Mouse (Mus musculus) G1E (cell line): ENCODE data around the gene Slc25a27.

Experiments used
- CTCF ChIP-seq: IDR thresholded peaks from 2 replicates; pipeline ENCODE4 v1.5.1; 2012; ENCODE audit warnings: low read depth, low read length, inconsistent platforms, mixed read lengths
- GATA1 ChIP-seq: IDR thresholded peaks from 2 replicates; pipeline ENCODE4 v1.6.1; 2012; ENCODE audit warnings: borderline replicate concordance, low read length, inconsistent platforms, mixed read lengths
- GATA2 ChIP-seq: IDR thresholded peaks from 2 replicates; pipeline ENCODE4 v1.6.1; 2012; ENCODE audit warnings: low read depth, low read length, inconsistent platforms, borderline replicate concordance
- POLR2AphosphoS5 ChIP-seq: IDR thresholded peaks from 2 replicates; pipeline ENCODE4 v1.6.1; 2012; ENCODE audit warnings: low read depth, low read length, inconsistent platforms; ENCODE audit not compliant: insufficient replicate concordance

DNA sequence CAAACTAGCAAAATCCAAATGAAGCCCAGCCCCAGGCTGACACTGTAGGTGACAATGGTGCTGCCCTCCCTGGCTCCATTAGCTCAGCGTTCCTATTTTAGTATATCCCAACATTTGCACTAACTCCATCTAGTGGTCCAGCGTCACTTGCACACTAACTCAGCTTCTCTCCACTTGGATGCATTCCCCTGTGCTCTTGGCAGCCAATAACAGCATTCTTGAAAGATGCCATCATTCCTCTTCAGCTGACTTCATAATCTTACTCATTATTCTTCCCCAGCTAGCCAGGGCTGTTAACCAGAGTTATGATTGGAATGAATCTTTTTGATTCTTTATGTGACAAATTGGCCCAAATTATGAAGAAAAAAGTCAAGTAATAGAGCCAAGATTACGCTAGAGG lies 40.2 kb upstream of the Slc25a27 start:
- TF ChIP-seq CTCF = no peak
- TF ChIP-seq POLR2AphosphoS5 = no peak
- no peak for TF ChIP-seq GATA2
- no peak for TF ChIP-seq GATA1
